Mouse (Mus musculus) lung, postnatal 25 days (tissue): Measurements from ENCODE around the gene Gpr162.
A peak's percentile ranks its signal among the peaks of the same experiment; 100 is the strongest.
"Not testable (repeated sequence)": the region's sequence is repeated elsewhere in the genome, so short reads cannot be mapped to it uniquely, and the experiment has no call there.

Source experiments
- DNase-seq: peaks from one replicate; pipeline ENCODE4 v3.0.0; 2022; ENCODE audit warnings: low spot score

Gpr162 gene

GRCm38 (mm10) chr6:124836411-124836810 lies 27.4 kb downstream of the Gpr162 start:
- DNase-seq: no peak

GRCm38 (mm10) chr6:124835531-124835930 lies 28.3 kb downstream of the Gpr162 start:
- DNase-seq: no peak

GRCm38 (mm10) chr6:124834512-124835081 lies 29.2 kb downstream of the Gpr162 start:
- no peak for DNase-seq

- no peak for DNase-seq
Measured at GRCm38 (mm10) chr6:124831649-124832048, 32.1 kb downstream of the Gpr162 start.

- DNase-seq: not testable (repeated sequence)
Measured at GRCm38 (mm10) chr6:124831199-124831598, 32.6 kb downstream of the Gpr162 start.

- DNase-seq: peak; percentile 97
Measured at GRCm38 (mm10) chr6:124829799-124830700, 33.7 kb downstream of the Gpr162 start.

- peak; percentile 100 for DNase-seq
Measured at GRCm38 (mm10) chr6:124828868-124829798, 34.6 kb downstream of the Gpr162 start, which contains the start of the genes Usp5 and Cdca3. Usp5 (minus strand) TSS chr6:124829484. Cdca3 (plus strand) TSS chr6:124829547.

- no peak for DNase-seq
Measured at GRCm38 (mm10) chr6:124828101-124828592, 35.6 kb downstream of the Gpr162 start.

- no peak for DNase-seq
Measured at GRCm38 (mm10) chr6:124822049-124822448, 41.7 kb downstream of the Gpr162 start.

- DNase-seq: no peak
Measured at GRCm38 (mm10) chr6:124820891-124821290, 42.9 kb downstream of the Gpr162 start.

GRCm38 (mm10) chr6:124817971-124818370 lies 45.8 kb downstream of the Gpr162 start:
- no peak for DNase-seq

GRCm38 (mm10) chr6:124817563-124817962 lies 46.2 kb downstream of the Gpr162 start:
- DNase-seq: no peak

GRCm38 (mm10) chr6:124817125-124817524 lies 46.7 kb downstream of the Gpr162 start:
- DNase-seq: no peak

- DNase-seq: no peak
Measured at GRCm38 (mm10) chr6:124816611-124817010, 47.2 kb downstream of the Gpr162 start.

GRCm38 (mm10) chr6:124814858-124815774 lies 48.7 kb downstream of the Gpr162 start:
- DNase-seq: no peak

GRCm38 (mm10) chr6:124814448-124814847 lies 49.3 kb downstream of the Gpr162 start:
- no peak for DNase-seq

GRCm38 (mm10) chr6:124813933-124814332 lies 49.9 kb downstream of the Gpr162 start, which contains the start of gene Tpi1:
Tpi1 (minus strand) TSS chr6:124814296.
- DNase-seq: peak; percentile 94

- DNase-seq: peak; percentile 60
Measured at GRCm38 (mm10) chr6:124813496-124813895, 50.3 kb downstream of the Gpr162 start.

GRCm38 (mm10) chr6:124812848-124813247 lies 50.9 kb downstream of the Gpr162 start:
- DNase-seq: no peak

GRCm38 (mm10) chr6:124811701-124812560 lies 51.9 kb downstream of the Gpr162 start:
- no peak for DNase-seq
